Mouse (Mus musculus): ENCODE measurements at regions not wholly inside any gene's neighbourhood (a gene's known extent, or its start where the extent isn't known, plus 50 kb on each side); places are given as distances from the start of the nearest gene placed in this dataset.

GRCm38 (mm10) chr2:84549626-84550025, 73.1 kb upstream of the Tfpi start:
- DNase-seq = no peak

GRCm38 (mm10) chr2:84548625-84549024, 72.0 kb upstream of the Tfpi start:
- DNase-seq = peak; percentile 9

GRCm38 (mm10) chr2:84545676-84546075, 69.1 kb upstream of the Tfpi start:
- no peak for DNase-seq

- no peak for DNase-seq
Observed at GRCm38 (mm10) chr2:84544739-84545138, 68.2 kb upstream of the Tfpi start.

GRCm38 (mm10) chr2:84544146-84544545, 67.6 kb upstream of the Tfpi start:
- no peak for DNase-seq

GRCm38 (mm10) chr2:84541440-84541839, 64.9 kb upstream of the Tfpi start:
- no peak for DNase-seq

GRCm38 (mm10) chr2:84539096-84539495, 62.5 kb upstream of the Tfpi start:
- no peak for DNase-seq

- no peak for DNase-seq
Observed at GRCm38 (mm10) chr2:84537957-84538356, 61.4 kb upstream of the Tfpi start.

- DNase-seq = no peak
Observed at GRCm38 (mm10) chr2:84531215-84531614, 54.6 kb upstream of the Tfpi start.

- DNase-seq = no peak
Observed at GRCm38 (mm10) chr2:84528847-84529775, 52.5 kb upstream of the Tfpi start.

All from kidney, postnatal 10 days (tissue).